Mouse (Mus musculus) ES-Bruce4 (cell line): Measurements from ENCODE around the gene Srsf10. TPM values are rescaled to one million over a fixed set of nuclear protein-coding genes. Genes with fewer than 3 reads are reported as not detected.

Experiments used
- H3K27ac ChIP-seq: 2 replicates; pipeline ENCODE4 v1.5.1; 2012; ENCODE audit warnings: low read length, inconsistent platforms; ENCODE audit not compliant: insufficient read depth
- H3K27me3 ChIP-seq: 2 replicates; pipeline ENCODE4 v1.6.1; 2012; ENCODE audit warnings: mild to moderate bottlenecking, low read length, inconsistent platforms; ENCODE audit not compliant: control insufficient read depth, poor library complexity, insufficient read depth, severe bottlenecking
- H3K36me3 ChIP-seq: 2 replicates; pipeline ENCODE4 v1.6.1; 2012; ENCODE audit warnings: inconsistent platforms, mild to moderate bottlenecking, low read length, moderate library complexity; ENCODE audit not compliant: control insufficient read depth, poor library complexity, insufficient read depth, severe bottlenecking
- H3K4me1 ChIP-seq: one replicate; pipeline ENCODE4 v1.8.1; 2011; ENCODE audit warnings: low read length; ENCODE audit not compliant: control insufficient read depth, insufficient read depth
- H3K4me3 ChIP-seq: 2 replicates; pipeline ENCODE4 v1.5.1; 2011; ENCODE audit warnings: low read depth, mild to moderate bottlenecking, low read length
- H3K9ac ChIP-seq: 2 replicates; pipeline ENCODE4 v1.6.1; 2012; ENCODE audit warnings: low read depth, mild to moderate bottlenecking, inconsistent platforms; ENCODE audit not compliant: poor library complexity, severe bottlenecking
- H3K9me3 ChIP-seq: replicated peaks from 2 replicates; pipeline ENCODE4 v1.6.1; 2012; ENCODE audit warnings: mild to moderate bottlenecking, low read length, inconsistent platforms; ENCODE audit not compliant: control insufficient read depth, poor library complexity, insufficient read depth, severe bottlenecking
- CTCF ChIP-seq: IDR thresholded peaks from one replicate; pipeline ENCODE4 v1.8.1; 2011; ENCODE audit warnings: low read depth, low read length
- EP300 ChIP-seq: IDR thresholded peaks from 2 replicates; pipeline ENCODE4 v1.6.1; 2011; ENCODE audit warnings: low read depth, low read length; ENCODE audit not compliant: insufficient read depth
- POLR2A ChIP-seq: IDR thresholded peaks from one replicate; pipeline ENCODE4 v1.8.1; 2011; ENCODE audit warnings: low read length; ENCODE audit not compliant: insufficient read depth
- polyA plus RNA-seq: library from polyadenylated mRNA; stranded (reverse); fragments of >200 nt; gene quantifications from 2 replicates; pipeline ENCODE4 v1.2.4, GENCODE M21; 2011; ENCODE audit warnings: low read depth; ENCODE audit not compliant: missing spikeins, insufficient read depth, insufficient read length

Gene Srsf10
- polyA plus RNA-seq, 1 experiment = 302 TPM

GRCm38 (mm10) chr4:135875546-135875945, 20.0 kb downstream of the Srsf10 start:
- no peaks in the 10 kb centered on the region for H3K27me3 ChIP-seq
- H3K9ac ChIP-seq = 0 out of 2 replicates have a peak overlapping the region, but pooled peaks have one; percentile 13
- H3K4me3 ChIP-seq = no peak overlapping the region
- H3K4me1 ChIP-seq = peaks cover 4% of the 10 kb centered on the region
- peaks cover 22% of the 10 kb centered on the region for H3K36me3 ChIP-seq
- TF ChIP-seq POLR2A (no peak), EP300 (no peak)
- H3K27ac ChIP-seq = peak overlapping the region; percentile 59; the same call in 1 of the 2 replicates
- no peaks in the 10 kb centered on the region for H3K9me3 ChIP-seq

- peaks cover 16% of the 10 kb centered on the region for H3K36me3 ChIP-seq
- no peak for TF ChIP-seq POLR2A
- TF ChIP-seq CTCF = no peak
- TF ChIP-seq EP300 = no peak
- no peak overlapping the region for H3K4me3 ChIP-seq
- no peaks in the 10 kb centered on the region for H3K9me3 ChIP-seq
- H3K4me1 ChIP-seq = peaks cover 5% of the 10 kb centered on the region
- H3K27ac ChIP-seq = peak overlapping the region; percentile 61
- H3K9ac ChIP-seq = peak overlapping the region; percentile 13; the same call in 1 of the 2 replicates
- no peaks in the 10 kb centered on the region for H3K27me3 ChIP-seq
These were observed 20.5 kb downstream of the Srsf10 start for GRCm38 (mm10) chr4:135875991-135876582.

GRCm38 (mm10) chr4:135876583-135877020, 21.1 kb downstream of the Srsf10 start:
- no peak overlapping the region for H3K9ac ChIP-seq
- peaks cover 12% of the 10 kb centered on the region for H3K36me3 ChIP-seq
- no peaks in the 10 kb centered on the region for H3K27me3 ChIP-seq
- no peaks in the 10 kb centered on the region for H3K9me3 ChIP-seq
- peak overlapping the region; percentile 5; the same call in 1 of the 2 replicates for H3K27ac ChIP-seq
- H3K4me3 ChIP-seq = no peak overlapping the region
- H3K4me1 ChIP-seq = peaks cover 4% of the 10 kb centered on the region
- TF ChIP-seq EP300 (no peak), POLR2A (no peak), CTCF (no peak)

DNA sequence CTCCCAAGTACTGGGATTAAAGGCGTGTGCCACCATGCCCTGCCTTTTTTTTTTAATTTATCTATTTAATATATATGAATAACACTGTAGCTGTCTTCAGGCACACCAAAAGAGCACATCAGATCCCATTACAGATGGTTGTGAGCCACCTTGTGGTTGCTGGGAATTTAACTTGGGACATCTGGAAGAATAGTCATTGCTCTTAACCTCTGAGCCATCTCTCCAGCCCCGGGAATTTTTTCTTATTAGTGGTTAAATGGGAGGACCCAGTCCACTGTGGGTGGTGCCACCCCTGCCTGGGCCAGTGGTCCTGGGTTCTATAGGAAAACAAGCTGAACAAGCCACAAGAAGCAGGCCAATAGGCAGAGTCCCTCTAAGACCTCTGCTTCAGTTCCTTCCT, 22.2 kb downstream of the Srsf10 start:
- Histone ChIP-seq H3K36me3 (peaks cover under 1% of the 10 kb centered on the region), H3K27ac (no peak overlapping the region), H3K9me3 (no peaks in the 10 kb centered on the region), H3K4me1 (peaks cover 4% of the 10 kb centered on the region), H3K27me3 (no peaks in the 10 kb centered on the region), H3K4me3 (no peak overlapping the region), H3K9ac (no peak overlapping the region)
- TF ChIP-seq EP300 = no peak
- TF ChIP-seq POLR2A = no peak
- no peak for TF ChIP-seq CTCF

DNA sequence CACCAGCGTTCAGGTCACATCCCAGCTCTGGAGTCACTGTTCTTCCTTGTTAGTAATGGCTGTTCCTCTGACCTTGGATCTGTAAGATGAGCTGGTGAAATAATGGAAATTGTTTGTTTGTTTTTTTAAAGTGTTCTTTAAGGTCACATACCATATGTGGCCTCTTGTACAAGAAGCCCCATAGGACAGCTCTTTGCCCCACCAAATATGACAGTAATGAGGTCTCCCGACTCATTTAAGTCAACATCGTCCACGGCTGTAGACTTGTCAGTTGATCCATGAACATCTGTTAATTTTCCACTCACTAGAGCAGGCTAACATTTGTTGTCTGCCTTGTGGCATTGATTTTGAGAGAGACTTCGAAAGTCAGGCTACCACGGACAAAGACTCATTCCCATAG, 23.5 kb downstream of the Srsf10 start:
- Histone ChIP-seq H3K4me1 (peaks cover 4% of the 10 kb centered on the region), H3K9ac (no peak overlapping the region), H3K27me3 (no peaks in the 10 kb centered on the region), H3K27ac (no peak overlapping the region), H3K9me3 (no peaks in the 10 kb centered on the region), H3K4me3 (no peak overlapping the region), H3K36me3 (no peaks in the 10 kb centered on the region)
- TF ChIP-seq POLR2A (no peak), CTCF (no peak), EP300 (no peak)

- Histone ChIP-seq H3K9ac (no peak overlapping the region), H3K27ac (no peak overlapping the region), H3K27me3 (no peaks in the 10 kb centered on the region), H3K36me3 (no peaks in the 10 kb centered on the region), H3K9me3 (no peaks in the 10 kb centered on the region), H3K4me3 (no peak overlapping the region), H3K4me1 (peaks cover 4% of the 10 kb centered on the region)
- TF ChIP-seq CTCF (no peak), POLR2A (no peak), EP300 (no peak)
These were observed 24.5 kb downstream of the Srsf10 start for GRCm38 (mm10) chr4:135880018-135880417.
